Comparison of ENCODE assay signal across 8 mouse cellular contexts in the genomic region with DNA sequence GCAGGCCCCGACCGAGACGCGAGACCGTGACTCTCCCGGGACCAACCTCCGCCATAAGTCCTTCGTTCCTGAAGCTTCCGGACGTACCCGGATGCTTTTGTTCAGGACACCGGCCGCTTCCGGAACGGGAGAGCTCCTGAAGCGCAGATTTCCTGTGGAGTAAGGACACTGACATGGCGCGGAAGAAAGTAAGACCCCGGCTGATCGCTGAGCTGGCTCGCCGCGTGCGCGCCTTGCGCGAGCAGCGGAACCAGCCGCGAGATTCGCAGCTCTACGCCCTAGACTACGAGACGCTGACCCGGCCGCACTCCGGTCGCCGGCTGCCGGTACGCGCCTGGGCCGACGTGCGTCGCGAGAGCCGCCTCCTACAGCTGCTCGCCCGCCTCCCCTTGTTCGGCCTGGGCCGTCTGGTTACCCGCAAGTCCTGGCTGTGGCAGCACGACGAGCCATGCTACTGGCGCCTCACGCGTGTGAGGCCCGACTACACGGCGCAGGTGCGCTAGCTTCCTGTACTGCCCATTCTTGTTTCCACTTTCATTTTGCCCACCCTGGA. TPM values are rescaled to one million over a fixed set of nuclear protein-coding genes. Genes with fewer than 3 reads are reported as not detected.
DNase-seq lines count a peak whose midpoint lies in the region; ATAC-seq lines count a peak whose summit lies in the region.

A gene (minus strand): TSS at position 93 of the 553 bp plus-strand sequence.
A gene (plus strand): TSS at position 122 of the 553 bp plus-strand sequence.

- DNase-seq in 3T3-L1 (ENCODE audit: low read depth, low spot score), result peak; percentile 92
- DNase-seq in adrenal gland, postnatal 25 days, result peak; percentile 80
- DNase-seq in heart, adult 11 months, result peak; percentile 98
- peak; percentile 80 for DNase-seq in kidney, adult 11 months
- DNase-seq in midbrain, embryonic 14.5 days, result peak; percentile 94
- DNase-seq in spleen, adult 12 weeks (ENCODE audit: low spot score), result peak; percentile 64

- peak within 1 kb of the TSS; percentile 89 for H3K27ac ChIP-seq in embryonic facial prominence, embryonic 12.5 days
- peak within 1 kb of the TSS; percentile 82 for H3K27ac ChIP-seq in limb, embryonic 12.5 days
- H3K27ac ChIP-seq in midbrain, embryonic 14.5 days (replicated peaks; ENCODE audit: low read depth, low read length), result peak within 1 kb of the TSS; percentile 83

- under 1% methylated on average over 62 of the region's 62 CpGs for WGBS in embryonic facial prominence, embryonic 12.5 days
- under 1% methylated on average over 62 of the region's 62 CpGs for WGBS in limb, embryonic 12.5 days
- under 1% methylated on average over 62 of the region's 62 CpGs for WGBS in midbrain, embryonic 14.5 days

- no peak for ATAC-seq in embryonic facial prominence, embryonic 12.5 days (ENCODE audit: insufficient number of reproducible peaks, insufficient read depth, low FRiP score, low TSS enrichment)
- 0 out of 2 replicates have a peak, but pooled peaks have one; percentile 6 for ATAC-seq in limb, embryonic 12.5 days (ENCODE audit: insufficient number of reproducible peaks, insufficient read depth, low FRiP score, low TSS enrichment, low read depth)
- peak; percentile 63; the same call in 1 of the 2 replicates for ATAC-seq in midbrain, embryonic 14.5 days (ENCODE audit: low FRiP score, low TSS enrichment)

- H3K36me3 ChIP-seq in embryonic facial prominence, embryonic 12.5 days, result peaks cover 66% of the 10 kb centered on the region
- H3K36me3 ChIP-seq in limb, embryonic 12.5 days, result peaks cover 69% of the 10 kb centered on the region
- H3K36me3 ChIP-seq in midbrain, embryonic 14.5 days (ENCODE audit: control insufficient read depth, insufficient read depth, low read length), result peaks cover 72% of the 10 kb centered on the region

- H3K27me3 ChIP-seq in embryonic facial prominence, embryonic 12.5 days, result no peaks in the 10 kb centered on the region
- H3K27me3 ChIP-seq in limb, embryonic 12.5 days, result no peaks in the 10 kb centered on the region
- H3K27me3 ChIP-seq in midbrain, embryonic 14.5 days (ENCODE audit: control insufficient read depth, insufficient read depth, low read length), result no peaks in the 10 kb centered on the region

- peak within 1 kb of the TSS; percentile 86 for H3K4me3 ChIP-seq in embryonic facial prominence, embryonic 12.5 days
- H3K4me3 ChIP-seq in limb, embryonic 12.5 days (replicated peaks), result peak within 1 kb of the TSS; percentile 92
- peak within 1 kb of the TSS; percentile 83 for H3K4me3 ChIP-seq in midbrain, embryonic 14.5 days (replicated peaks; ENCODE audit: low read depth, low read length)

- H3K4me2 ChIP-seq in embryonic facial prominence, embryonic 12.5 days (replicated peaks), result peak within 1 kb of the TSS; percentile 98
- peak within 1 kb of the TSS; percentile 92 for H3K4me2 ChIP-seq in limb, embryonic 12.5 days
- H3K4me2 ChIP-seq in midbrain, embryonic 14.5 days (ENCODE audit: low read length), result peak within 1 kb of the TSS; percentile 100

- H3K9me3 ChIP-seq in embryonic facial prominence, embryonic 12.5 days, result no peaks in the 10 kb centered on the region
- no peaks in the 10 kb centered on the region for H3K9me3 ChIP-seq in limb, embryonic 12.5 days
- H3K9me3 ChIP-seq in midbrain, embryonic 14.5 days (ENCODE audit: control insufficient read depth, low read length), result no peaks in the 10 kb centered on the region

- H3K9ac ChIP-seq in embryonic facial prominence, embryonic 12.5 days, result peak within 1 kb of the TSS; percentile 92
- H3K9ac ChIP-seq in limb, embryonic 12.5 days (replicated peaks), result peak within 1 kb of the TSS; percentile 90
- peak within 1 kb of the TSS; percentile 82 for H3K9ac ChIP-seq in midbrain, embryonic 14.5 days (replicated peaks; ENCODE audit: low read length)

- peaks cover 25% of the 10 kb centered on the region for H3K4me1 ChIP-seq in embryonic facial prominence, embryonic 12.5 days
- peaks cover 40% of the 10 kb centered on the region for H3K4me1 ChIP-seq in limb, embryonic 12.5 days (replicated peaks)
- H3K4me1 ChIP-seq in midbrain, embryonic 14.5 days (ENCODE audit: control insufficient read depth, insufficient read depth, low read length), result peaks cover 31% of the 10 kb centered on the region

RNA-seq across cellular contexts. Expression of the first gene that starts in this region (rescaled TPM):
- total RNA-seq in adrenal gland, postnatal 25 days (2021), result 54.0 and 69.2 TPM in 2 replicates
- 38.7 and 42.4 TPM in 2 replicates for polyA plus RNA-seq in embryonic facial prominence, embryonic 12.5 days (2016; fragmentation: Nextera tagmentation; extraction: Ambion mirVana)
- polyA plus RNA-seq in limb, embryonic 12.5 days (2016; fragmentation: Nextera tagmentation; extraction: Ambion mirVana), result 32.8 and 47.1 TPM in 2 replicates
- 21.6 and 26.9 TPM in 2 replicates for polyA plus RNA-seq in midbrain, embryonic 14.5 days (2014; fragmentation: Nextera tagmentation; extraction: Ambion mirVana)

RNA-seq across cellular contexts. Expression of the second gene that starts in this region (rescaled TPM):
- total RNA-seq in adrenal gland, postnatal 25 days (2021), result 147 and 189 TPM in 2 replicates
- polyA plus RNA-seq in embryonic facial prominence, embryonic 12.5 days (2016; fragmentation: Nextera tagmentation; extraction: Ambion mirVana), result 99.6 and 107 TPM in 2 replicates
- polyA plus RNA-seq in limb, embryonic 12.5 days (2016; fragmentation: Nextera tagmentation; extraction: Ambion mirVana), result 89.5 and 94.8 TPM in 2 replicates
- 74.7 and 86.7 TPM in 2 replicates for polyA plus RNA-seq in midbrain, embryonic 14.5 days (2014; fragmentation: Nextera tagmentation; extraction: Ambion mirVana)
